Mouse (Mus musculus) lung, adult 18-20 months (tissue): ENCODE data around the gene Enthd1.
"Not testable (repeated sequence)": the region's sequence is repeated elsewhere in the genome, so short reads cannot be mapped to it uniquely, and the experiment has no call there.

ENCODE experiments used
- DNase-seq, 2 experiments: peaks; one replicate each; pipeline ENCODE4 v3.0.0; 2022; ENCODE audit warnings: mixed read lengths in 2 of 2

Gene Enthd1

DNA sequence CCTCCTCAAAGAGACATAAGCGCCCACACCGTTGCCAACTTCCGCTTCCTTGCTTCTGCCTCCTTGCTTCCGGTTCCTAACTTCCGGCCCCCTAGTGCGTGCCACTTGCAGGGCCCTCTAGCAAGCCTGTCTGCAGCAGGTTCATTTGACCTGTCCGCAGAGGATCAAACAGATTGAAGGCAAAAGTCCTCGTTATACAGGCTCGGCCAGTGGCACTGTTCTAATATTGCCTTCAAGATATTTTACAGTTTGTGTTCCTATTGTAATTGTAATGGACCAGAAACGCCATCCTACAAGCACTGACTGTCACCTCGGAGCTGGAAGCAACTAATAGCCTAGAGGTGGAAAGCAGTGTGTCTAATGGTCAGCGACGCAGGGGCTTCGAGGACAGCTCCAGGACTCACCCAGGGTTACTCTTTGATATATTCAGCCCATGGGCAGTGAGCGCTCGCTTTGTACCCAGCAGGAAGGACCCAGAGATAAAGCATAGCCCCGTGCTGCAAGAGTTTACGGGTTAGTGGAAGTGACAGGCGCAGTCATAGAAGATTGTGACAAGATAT, at the start of gene Enthd1:
Gene Enthd1, minus strand, starts transcription at position 51 of the 560 bp plus-strand sequence.
- DNase-seq, result no peak

DNA sequence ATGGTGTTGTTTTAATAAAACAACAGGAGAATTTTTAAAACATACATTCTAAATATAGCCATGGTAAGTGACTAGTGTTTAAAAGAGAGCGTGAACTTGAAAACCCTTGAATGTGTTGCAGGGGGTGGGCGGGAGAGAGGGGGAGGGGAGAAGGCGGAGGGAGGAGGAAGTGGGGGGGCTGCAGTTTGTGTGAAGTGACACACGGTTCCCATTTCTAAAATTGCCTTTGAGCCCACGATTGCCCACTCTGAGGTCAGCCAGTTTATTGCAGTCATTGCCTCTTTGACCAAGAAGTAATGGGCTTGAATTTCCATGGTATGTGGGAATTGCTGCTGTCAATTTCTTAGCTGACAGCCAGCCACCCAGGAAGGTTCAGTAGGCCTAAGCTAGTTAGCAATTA, 48.9 kb upstream of the Enthd1 start:
- DNase-seq, result no peak

DNA sequence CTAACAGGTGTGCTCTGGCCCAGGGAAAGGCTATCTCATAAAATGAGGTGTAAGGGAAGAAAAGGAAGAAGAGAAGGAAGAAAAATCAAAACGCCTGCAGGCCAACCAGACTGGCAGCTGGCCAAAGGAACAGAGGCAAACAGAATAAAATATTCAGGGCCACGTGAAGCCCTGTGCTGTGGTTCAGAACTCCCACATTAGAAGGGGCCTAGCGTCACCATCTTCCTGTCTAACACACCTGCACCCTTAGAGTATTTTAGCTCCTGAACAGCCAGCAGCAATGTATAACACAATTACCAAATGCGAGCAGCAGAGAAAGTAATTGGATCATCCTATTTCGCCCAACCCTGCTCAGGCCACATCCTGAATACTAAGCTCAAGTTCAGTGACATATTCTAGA, 46.5 kb upstream of the Enthd1 start:
- DNase-seq, result no peak

DNA sequence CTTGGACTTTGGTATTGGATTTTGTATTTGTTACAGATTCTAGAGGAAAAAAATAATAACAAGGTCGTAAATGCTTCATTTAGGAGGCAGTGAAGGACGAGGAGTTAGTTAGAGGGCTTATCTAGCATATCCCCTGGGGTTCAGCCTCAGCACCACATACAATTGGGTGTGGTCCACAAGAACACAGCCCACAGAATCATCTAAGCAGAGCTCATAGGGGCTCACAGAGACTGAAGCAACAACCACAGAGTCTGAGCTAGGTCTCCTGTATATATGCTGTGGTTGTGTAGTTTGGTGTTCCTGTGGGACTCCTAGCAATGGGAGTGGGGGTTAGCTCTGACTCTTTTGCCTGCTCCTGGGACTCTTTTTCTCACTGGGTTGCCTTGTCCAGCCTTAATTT, 45.4 kb upstream of the Enthd1 start:
- DNase-seq, result no peak

DNA sequence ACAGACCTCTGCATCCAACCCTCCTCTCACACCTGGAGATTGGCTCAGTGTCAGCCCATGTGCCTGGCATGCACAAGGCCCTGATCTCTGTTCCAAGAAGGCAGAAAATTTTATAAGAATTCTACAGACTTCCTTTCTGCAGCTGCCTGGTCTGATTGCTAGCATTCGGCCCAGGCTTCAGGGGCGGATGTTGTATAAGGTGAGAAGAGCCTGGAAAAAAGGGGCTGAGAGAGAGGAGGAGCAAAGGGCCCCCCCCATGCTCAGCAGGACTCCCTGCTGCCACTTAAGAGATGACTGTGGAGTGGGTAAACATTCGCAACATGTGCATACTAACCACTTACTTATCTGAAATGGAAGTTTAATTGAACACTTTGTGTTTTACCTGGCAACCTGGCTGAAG, 43.0 kb upstream of the Enthd1 start:
- DNase-seq, result no peak

DNA sequence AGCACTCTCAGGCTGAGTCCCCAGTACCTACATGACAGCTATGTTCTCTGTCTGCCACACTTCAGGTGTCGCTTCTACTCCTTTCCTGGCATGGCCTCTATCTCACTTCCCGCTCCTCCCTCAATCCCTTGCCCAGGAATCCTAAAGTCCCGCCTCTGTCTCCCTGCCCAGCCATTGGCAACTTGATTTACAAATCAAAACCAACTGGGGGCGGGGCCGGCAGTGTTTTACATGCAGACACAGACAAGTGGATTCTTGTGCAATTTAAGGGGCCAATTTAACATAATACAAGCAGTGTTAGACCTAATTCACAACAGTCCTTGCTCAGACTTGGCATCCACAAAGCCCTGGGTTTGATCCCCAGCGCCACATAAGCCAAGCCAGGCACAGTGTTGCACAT, 39.1 kb upstream of the Enthd1 start:
- DNase-seq, result no peak

DNA sequence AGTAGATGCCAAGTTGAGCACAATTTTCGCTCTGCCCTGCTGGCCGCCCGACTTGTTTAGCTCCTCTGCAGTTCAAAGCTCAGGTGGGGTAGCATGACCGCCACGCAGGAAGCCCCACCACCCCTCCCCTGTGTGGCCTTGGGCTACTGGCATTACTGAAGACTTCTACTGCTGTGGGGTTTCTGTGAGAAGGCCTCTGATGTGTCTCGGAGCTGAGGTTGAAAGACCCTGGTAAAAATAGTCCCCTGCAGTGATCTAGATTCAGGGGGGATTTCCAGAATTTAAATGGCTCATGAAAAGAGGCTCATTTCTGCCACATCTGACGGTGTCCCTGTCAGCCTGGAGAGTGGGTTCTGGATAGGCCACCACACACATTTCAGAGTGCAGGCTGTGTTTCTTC, 37.5 kb upstream of the Enthd1 start:
- DNase-seq, result no peak

DNA sequence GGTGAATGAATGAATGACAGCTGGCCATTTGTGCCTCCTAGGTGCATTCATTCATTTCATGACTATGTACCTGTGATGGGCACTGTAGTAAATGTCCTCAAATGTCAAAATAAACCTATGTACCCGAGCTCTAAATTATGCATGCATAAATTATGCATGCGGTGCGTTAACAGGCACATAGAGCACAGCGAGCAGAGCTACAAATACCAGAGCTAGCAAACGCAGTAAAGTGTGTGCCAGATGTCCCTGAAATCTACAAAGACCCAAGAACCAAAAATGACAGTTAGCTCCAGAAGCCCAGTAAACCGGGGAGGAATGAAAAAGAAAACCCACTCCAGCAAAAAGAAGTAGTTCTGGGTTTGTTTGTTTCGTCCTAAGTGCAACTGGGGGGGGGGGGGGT, 36.5 kb upstream of the Enthd1 start:
- no peak for DNase-seq

DNA sequence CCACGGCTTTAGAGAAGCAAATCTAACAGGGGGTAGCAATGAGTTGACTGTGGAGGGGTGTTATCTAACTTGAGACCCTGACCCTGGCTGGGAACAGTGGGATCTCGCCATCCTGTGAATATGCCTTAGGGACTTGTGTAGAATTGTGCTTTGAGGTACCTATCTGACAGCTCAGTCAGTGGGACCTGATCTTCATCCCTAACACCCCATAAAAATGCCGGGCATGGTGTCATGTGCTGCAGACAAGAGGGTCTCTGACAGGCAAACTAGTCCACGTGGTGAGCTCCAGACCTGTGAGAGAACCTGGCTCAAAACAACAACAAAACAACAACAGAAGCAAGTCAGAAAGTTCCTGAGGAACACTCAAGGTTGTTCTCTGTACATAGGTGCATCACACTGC, 34.9 kb upstream of the Enthd1 start:
- DNase-seq, result no peak

DNA sequence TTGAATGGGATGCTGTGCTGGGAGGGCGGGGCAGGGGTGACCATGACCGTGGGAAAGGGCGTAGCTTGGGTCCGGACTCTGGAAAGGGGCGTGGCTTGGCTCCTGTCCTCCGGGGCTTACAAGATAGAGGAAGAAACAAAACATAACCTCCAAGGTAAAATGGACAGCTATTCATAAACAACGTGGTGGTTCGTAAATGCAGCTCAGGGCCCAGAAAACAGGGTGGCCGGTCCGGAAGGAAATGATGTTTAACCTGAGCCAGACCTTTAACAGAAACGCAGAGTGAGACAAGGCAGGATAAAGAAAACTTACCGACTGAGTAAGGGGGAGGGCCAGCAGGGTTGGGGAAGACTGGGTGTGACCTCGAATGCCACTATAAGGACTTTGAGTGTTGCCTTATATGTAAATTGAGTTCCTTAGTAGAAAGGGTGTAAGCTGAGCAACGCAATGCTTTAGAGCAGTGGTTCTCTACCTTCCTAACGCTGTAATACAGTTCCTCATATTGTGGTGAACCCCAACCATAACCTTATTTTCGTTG, 34.3 kb upstream of the Enthd1 start:
- DNase-seq, result peak; percentile 66 to 74

DNA sequence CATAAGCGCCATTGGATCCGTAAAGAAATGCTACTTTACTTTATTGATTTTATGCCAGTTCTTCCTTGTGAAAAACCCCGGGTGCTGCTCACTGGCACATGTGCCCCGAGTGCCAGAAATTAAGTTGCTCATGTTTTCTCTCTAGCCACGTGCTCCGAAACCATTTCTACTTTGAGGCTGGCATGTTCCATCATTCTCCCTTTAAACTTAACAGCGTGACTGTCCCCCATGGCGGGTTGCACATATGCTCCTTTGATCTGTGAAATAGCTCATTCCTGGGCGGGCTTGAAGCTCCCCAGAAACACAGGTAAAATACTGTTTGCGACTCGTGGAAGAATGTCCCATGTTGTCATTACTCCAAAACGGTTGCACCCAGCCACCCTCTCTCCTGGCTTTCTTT, 33.8 kb upstream of the Enthd1 start:
- no peak for DNase-seq

DNA sequence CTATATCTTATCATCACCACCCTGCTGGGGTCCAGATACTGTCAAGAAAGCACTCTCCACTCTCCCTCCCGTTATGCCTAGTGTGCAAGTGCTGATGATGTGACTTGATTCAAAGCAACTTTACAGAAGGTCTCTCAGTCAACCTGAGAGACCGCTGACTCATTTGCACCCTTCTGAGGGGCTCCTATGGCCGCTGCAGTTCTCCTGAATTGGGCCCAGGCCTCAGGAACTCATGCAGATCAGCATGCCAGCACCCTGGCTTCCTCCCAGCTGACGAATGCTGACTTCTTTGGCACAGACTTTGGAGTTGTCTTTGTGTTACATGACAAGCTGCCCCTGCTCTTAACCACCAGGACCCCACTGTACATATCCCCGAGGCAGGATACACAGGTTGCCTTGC, 28.9 kb upstream of the Enthd1 start:
- no peak for DNase-seq

DNA sequence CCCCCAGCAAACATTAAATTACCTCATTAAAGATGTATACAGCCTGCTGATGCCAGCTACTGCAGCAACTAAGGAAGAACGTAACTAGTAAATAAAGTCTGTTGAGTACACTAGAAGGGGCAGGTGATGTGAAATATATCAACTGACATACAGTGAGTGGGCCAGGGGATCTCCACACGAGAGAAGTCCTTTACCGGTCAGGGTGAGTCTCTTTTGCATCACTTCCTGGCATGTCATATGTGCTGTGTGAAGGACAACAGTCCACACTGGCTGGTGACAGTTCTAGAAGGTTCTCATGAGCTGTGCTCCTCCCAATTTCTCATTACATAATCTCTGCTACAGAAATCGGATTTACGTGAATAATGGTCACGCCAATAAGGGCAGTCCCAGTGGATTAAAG, 27.8 kb upstream of the Enthd1 start:
- no peak for DNase-seq

DNA sequence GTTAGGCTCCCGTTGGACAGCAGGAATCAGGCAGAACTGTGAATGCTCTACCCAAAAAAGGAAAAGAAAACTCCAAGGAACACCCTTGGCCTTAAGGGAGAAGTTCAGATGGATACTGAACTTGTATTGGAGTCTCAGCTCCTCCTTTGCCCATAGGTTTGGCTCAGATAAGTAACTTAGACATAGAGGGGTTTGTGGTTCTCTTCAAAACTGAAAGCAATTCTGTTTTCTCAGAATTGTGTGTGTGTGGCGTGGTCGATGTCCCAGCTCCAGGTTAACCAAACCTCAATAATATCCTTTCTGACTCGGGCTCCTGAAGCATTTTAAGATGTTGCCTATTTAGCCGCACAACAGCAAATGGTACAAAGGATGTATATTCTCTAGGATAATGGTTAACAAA, 25.7 kb upstream of the Enthd1 start:
- no peak for DNase-seq

DNA sequence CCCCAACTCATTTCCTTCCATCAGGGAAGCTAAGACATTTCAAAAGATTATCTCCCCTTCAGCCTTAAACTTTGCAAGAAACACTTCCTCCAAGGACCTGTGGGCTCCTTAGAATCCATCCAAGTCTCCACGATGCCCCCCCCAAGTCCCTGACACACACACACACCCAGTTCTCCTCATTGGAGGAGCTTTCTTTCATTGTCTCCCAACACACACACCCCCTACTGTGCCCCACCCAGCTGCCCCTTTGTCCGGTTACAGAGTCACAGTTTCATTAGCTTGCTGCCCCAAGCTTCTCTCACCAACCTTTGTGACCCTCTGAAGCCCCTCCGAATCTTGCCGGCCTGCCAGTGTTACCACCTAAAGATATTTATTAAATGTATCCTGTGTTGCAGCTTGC, 21.3 kb upstream of the Enthd1 start:
- no peak for DNase-seq

DNA sequence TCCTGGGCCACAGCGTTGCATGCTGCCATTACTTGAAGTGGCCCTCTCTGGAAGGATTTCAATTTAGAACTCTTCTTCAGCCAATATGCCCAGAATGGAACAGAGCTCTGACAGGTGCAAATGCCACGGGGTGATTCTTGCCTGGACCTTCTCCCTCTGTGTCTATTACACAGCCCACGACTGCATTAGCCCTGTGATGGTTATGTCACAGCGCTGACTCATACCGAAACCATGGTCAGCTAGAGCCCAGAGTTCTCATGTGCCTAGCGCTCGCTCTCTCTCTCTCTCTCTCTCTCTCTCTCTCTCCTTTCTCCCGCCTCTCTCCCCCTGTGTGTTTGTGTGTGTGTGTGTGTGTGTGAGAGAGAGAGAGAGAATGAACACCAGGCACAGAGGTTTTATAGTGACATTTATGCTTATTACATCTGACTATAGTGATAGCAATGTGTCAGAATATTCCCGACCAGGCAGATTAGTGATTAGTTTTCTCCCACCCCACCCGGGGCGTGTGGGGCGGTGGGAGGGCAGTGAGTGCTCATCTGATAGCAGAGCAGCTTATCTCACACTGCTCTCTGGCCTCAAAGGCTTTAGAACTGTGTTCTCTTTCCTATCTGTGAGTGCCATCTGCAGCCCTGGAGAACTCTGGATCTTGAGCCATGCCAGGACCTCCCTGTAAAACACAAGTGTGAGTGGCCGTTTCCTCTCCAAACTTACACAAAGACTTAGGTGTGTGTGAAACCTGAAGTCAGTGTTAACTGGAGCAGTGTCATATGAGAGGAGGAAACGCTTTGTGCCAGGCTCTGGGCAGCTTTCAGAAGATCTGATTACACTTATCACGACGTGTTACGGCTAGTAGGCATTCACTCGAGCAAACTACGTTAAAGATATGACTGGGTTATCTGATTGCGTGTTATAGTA, 17.9 kb upstream of the Enthd1 start:
- DNase-seq, result peak; percentile 41 to 51

DNA sequence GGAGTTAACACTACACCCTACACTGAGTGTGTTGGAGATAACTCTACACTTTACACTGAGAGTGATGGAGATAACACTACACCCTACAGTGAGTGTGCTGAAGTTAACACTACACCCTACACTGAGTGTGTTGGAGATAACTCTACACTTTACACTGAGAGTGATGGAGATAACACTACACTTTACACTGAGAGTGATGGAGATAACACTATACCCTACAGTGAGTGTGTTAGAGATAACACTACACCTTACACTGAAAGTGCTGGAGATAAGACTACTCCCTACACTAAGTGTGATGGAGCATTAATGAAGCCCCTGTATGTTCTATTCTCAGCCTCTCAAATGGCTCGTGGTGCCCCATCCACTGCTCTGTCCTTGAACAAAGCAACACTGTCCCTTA, 15.6 kb upstream of the Enthd1 start:
- not testable (repeated sequence) for DNase-seq

DNA sequence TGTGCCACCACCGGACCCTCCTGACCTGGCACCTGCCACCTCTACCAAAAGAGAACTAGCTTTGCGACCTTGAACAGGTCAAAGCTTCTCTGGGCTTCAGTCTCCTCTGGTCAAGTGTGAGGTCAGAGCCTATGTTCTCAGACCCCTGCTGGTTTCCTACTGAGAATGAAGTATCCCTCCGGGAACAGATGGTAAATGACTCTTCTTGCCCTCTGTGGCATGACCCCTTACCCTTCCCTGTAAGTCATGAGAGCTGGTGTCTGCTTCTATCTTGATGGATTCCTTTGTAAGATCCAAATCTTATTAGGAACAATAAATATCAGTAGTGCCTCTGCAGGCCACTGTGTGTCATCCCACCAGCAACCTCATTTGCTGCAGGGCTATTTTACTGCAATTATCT, 14.2 kb upstream of the Enthd1 start:
- DNase-seq, result no peak

DNA sequence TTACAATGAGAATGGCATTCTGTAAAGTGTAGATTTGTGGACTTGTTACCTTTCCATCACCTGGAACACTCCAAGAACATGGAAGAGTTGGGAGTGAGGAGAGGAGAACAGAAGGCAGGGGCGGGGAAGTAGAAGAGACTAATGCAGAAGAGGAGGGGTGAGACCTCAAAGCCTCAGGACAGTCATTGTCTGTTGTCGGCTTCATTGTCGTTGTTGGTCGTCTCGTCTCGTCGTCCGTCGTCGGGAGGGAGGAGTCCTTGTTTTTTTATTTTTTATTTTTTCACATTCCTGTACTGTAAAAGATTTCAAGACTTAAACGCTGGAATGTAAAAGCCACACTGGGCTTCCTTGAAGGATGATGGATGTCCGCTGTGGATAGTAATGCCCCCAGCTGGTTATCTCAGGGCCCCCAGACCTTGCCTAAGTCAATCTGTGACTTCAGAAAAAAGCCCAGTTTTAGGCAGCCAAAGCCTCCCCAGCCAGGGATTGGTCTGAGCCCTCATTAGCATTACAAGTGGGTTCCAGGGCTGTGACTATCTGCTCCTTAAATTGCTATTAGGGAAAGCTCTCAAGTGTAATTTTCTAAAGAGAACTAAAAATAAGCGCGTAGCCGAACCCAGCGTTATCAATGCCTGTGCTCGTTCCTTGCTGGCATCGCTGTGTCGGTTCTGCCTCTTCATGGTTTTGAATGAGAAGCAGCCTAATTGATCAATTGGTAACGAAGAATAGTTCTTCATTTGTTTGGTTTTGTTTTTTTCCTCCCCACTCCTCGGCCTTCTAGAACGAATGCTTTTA, 12.4 kb upstream of the Enthd1 start:
- DNase-seq, result no peak

DNA sequence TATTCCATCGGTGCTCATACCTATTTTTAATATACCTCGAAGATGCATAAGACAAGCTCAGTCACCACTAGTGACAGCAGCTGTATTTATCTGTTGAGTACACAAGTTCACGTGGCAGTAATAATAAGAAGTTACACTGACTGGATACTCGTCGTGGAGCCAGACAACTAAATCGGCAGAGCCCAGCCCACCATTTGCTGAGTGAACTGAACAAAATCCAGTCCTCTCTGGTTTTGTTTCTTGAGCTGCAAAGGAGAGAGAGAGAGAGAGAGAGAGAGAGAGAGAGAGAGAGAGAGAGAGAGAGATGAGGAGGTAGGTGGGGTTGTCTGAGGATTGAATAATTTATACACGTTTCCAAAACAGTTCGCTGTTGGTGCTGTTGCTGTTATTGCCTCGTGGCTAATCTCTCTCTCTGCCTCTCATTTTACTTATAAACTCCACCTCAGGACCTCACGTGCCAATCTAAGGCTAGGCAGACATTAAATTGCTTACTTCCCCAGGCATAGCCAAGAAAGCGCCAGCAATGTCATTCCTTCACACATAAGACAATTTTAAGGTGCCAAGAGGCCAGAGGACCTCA, 11.5 kb upstream of the Enthd1 start:
- DNase-seq, result no peak

DNA sequence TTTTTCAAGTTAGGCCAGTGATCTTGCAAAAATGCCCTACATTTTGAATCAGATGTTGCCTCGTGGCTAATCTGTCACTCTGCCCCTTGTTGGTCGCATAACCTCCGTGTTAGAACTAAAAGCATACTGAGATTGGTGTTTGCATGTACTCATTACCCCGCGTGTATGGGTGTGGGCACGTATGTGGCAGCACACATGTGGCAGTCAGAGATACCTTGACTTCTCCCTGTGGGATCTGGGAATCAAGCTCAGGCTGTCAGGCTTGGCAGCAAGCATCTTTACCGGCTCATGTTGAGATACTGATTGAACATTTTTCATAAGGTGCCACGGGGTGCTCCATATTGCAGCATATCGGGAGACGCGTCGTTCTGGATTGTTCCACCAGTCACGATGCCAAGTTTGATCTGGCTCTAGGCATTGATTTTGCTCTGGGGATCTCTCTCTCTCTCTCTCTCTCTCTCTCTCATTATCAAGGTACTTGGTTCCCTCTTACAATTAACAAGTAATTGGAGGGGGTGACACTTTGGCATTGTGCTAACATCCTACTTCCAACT, 10.9 kb upstream of the Enthd1 start:
- DNase-seq, result no peak

DNA sequence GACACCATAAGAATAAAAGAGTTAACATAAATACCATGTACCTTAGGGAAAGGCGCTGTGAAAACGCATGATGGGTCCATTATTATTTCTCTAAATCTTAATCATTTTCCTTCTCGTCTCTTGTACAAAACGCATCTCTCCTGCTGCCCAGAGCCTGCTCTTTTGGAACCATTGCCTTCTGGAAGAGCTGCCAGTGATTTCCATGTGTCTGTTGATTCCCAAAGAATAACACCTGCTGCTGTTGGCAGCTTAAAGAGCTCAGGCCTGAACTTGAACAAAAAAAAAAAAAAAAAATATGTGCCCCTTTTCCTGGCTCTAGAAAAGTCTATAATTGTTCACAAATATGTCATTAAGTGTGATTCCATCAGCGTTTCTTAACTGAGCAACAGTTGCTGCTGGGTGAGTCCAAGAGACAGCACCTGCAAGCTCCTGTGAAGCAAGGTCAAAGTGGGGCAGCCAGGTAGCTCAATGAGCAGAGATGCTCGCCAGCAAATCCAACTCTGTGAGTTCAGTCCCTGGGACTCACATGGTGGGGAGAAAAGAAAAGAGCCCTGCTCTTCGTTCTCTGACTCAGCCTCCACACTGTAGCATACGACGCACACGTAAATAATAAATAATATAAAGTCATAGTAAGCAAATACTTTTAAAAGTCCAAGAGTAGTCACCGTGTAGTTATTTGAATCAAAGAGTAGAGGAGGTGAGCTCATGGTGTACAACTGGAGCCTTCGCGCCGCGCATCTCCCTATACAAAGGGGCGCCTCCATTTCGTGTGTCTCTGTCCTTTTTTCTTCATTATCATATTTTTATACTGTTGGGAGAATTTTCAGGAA, 9.5 kb upstream of the Enthd1 start:
- DNase-seq, result no peak
